Mouse (Mus musculus) frontal cortex, adult 2 months (tissue): ENCODE measurements at regions not wholly inside any gene's neighbourhood (a gene's known extent, or its start where the extent isn't known, plus 50 kb on each side); places are given as distances from the start of the nearest gene placed in this dataset.

Experiments used
- DNase-seq, 2 experiments: peaks; one replicate each; pipeline ENCODE4 v3.0.0; 2022; ENCODE audit warnings: low spot score in 1 of 2; ENCODE audit errors: extremely low spot score in 1 of 2

GRCm38 (mm10) chr15:17204739-17205138, 476.2 kb downstream of the Cdh9 start:
- no peak for DNase-seq

- DNase-seq = no peak
Observed at GRCm38 (mm10) chr15:17245096-17245495, 516.5 kb downstream of the Cdh9 start.

DNA sequence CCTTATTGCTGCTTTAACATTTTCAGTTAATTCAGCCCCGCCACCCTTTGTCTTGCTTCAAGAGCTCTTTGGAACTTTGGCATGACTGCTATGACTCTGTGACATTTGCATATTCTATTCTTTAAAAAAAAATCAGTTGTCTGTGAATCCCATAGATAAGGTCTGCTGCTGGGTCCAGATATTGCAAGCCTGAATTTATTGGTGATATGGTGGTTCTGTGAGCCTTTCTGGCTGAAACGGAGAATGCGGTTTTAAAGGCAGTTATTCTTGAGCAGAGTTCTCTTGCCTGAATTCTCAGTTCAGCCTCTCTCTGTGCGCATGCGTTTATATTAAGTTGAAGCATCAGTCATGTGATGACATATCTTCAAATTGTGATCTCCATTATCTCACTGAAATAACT, 560.7 kb downstream of the Cdh9 start:
- DNase-seq = no peak
